Mouse (Mus musculus) CH12.LX (cell line): ENCODE data around the gene Ier2. TPM values are rescaled to one million over a fixed set of nuclear protein-coding genes. Genes with fewer than 3 reads are reported as not detected.

Source experiments
- DNase-seq: peaks from one replicate; pipeline ENCODE4 v3.0.0-alpha.2; 2013; ENCODE audit errors: extremely low read depth
- H3K27ac ChIP-seq: 2 replicates; pipeline ENCODE4 v1.5.1; 2012; ENCODE audit warnings: low read depth, mild to moderate bottlenecking, control low read depth, moderate library complexity; ENCODE audit not compliant: insufficient read depth
- H3K27me3 ChIP-seq: replicated peaks from 2 replicates; pipeline ENCODE3; 2012; ENCODE audit warnings: inconsistent platforms
- H3K36me3 ChIP-seq, 2 experiments: replicated peaks in 1 of 2; 2 replicates each; pipeline versions ENCODE3 to v1.6.1; 2012; ENCODE audit warnings: inconsistent platforms in 1 of 2, low read length in 1 of 2, mild to moderate bottlenecking in 1 of 2, mixed read lengths in 1 of 2, moderate library complexity in 1 of 2; ENCODE audit not compliant: control insufficient read depth in 1 of 2, insufficient read depth in 1 of 2
- H3K4me1 ChIP-seq, 2 experiments: 2 replicates each; pipeline ENCODE4 v1.6.1; 2012; ENCODE audit warnings: inconsistent platforms in 1 of 2, moderate library complexity in 1 of 2; ENCODE audit not compliant: insufficient read depth in 2 of 2, control insufficient read depth in 1 of 2
- H3K4me2 ChIP-seq: 2 replicates; pipeline ENCODE4 v1.6.1; 2012; ENCODE audit warnings: low read depth, mild to moderate bottlenecking, control low read depth; ENCODE audit not compliant: poor library complexity, insufficient read depth, severe bottlenecking
- H3K4me3 ChIP-seq, 3 experiments: fragments of 150-350 bp in 1 of 3; sonication (generic) in 1 of 3; replicated peaks in 1 of 3; 2 replicates each; pipeline versions ENCODE3 to v1.5.1; 2011 to 2012; ENCODE audit warnings: low read depth in 2 of 3, low read length in 2 of 3, mild to moderate bottlenecking in 2 of 3, moderate library complexity in 2 of 3, control low read depth in 1 of 3, improper control_type of control experiment in 1 of 3, inconsistent platforms in 1 of 3, mixed read lengths in 1 of 3; ENCODE audit not compliant: poor library complexity in 1 of 3
- H3K79me2 ChIP-seq: replicated peaks from 2 replicates; pipeline ENCODE4 v1.6.1; 2012; ENCODE audit warnings: mild to moderate bottlenecking, moderate library complexity; ENCODE audit not compliant: control insufficient read depth, poor library complexity, insufficient read depth, severe bottlenecking; ENCODE audit errors: extremely low read depth
- H3K9ac ChIP-seq: 2 replicates; pipeline ENCODE4 v1.6.1; 2012; ENCODE audit warnings: low read depth, mild to moderate bottlenecking, control low read depth, moderate library complexity; ENCODE audit not compliant: insufficient read depth
- H3K9me3 ChIP-seq: replicated peaks from 2 replicates; pipeline ENCODE3; 2012; ENCODE audit warnings: low read length, inconsistent platforms, mixed read lengths
- BHLHE40 ChIP-seq: IDR thresholded peaks from 2 replicates; pipeline ENCODE4 v1.6.1; 2011; ENCODE audit warnings: mild to moderate bottlenecking, low read depth, low read length, improper control_type of control experiment
- CHD1 ChIP-seq: IDR thresholded peaks from 2 replicates; pipeline ENCODE4 v1.6.1; 2012; ENCODE audit warnings: low read depth, low read length, improper control_type of control experiment, inconsistent platforms
- CHD2 ChIP-seq: IDR thresholded peaks from 2 replicates; pipeline ENCODE4 v1.6.1; 2011; ENCODE audit warnings: low read length, improper control_type of control experiment
- CTCF ChIP-seq, 2 experiments: IDR thresholded peaks in 1 of 2; conservative IDR thresholded peaks in 1 of 2; 2 replicates each; pipeline ENCODE4 v1.5.1; 2011 to 2012; ENCODE audit warnings: low read depth in 2 of 2, low read length in 2 of 2, improper control_type of control experiment in 1 of 2, inconsistent platforms in 1 of 2, mild to moderate bottlenecking in 1 of 2, moderate library complexity in 1 of 2
- E2F4 ChIP-seq: IDR thresholded peaks from 2 replicates; pipeline ENCODE4 v1.6.1; 2011; ENCODE audit warnings: low read depth, low read length, improper control_type of control experiment; ENCODE audit not compliant: insufficient replicate concordance
- ELF1 ChIP-seq: IDR thresholded peaks from 2 replicates; pipeline ENCODE4 v1.6.1; 2014; ENCODE audit warnings: low read depth, mild to moderate bottlenecking, inconsistent platforms, low read length, improper control_type of control experiment
- EP300 ChIP-seq: IDR thresholded peaks from 2 replicates; pipeline ENCODE4 v1.6.1; 2011; ENCODE audit warnings: low read length, improper control_type of control experiment
- ETS1 ChIP-seq: conservative IDR thresholded peaks from 2 replicates; pipeline ENCODE4 v1.6.1; 2012; ENCODE audit warnings: low read depth, mild to moderate bottlenecking, inconsistent platforms, low read length, improper control_type of control experiment, moderate library complexity
- GABPA ChIP-seq: IDR thresholded peaks from 2 replicates; pipeline ENCODE4 v1.6.1; 2012; ENCODE audit warnings: low read depth, low read length, improper control_type of control experiment, inconsistent platforms; ENCODE audit not compliant: insufficient replicate concordance
- HCFC1 ChIP-seq: IDR thresholded peaks from 2 replicates; pipeline ENCODE4 v1.6.1; 2012; ENCODE audit warnings: low read depth, mild to moderate bottlenecking, inconsistent platforms, low read length, improper control_type of control experiment
- IRF4 ChIP-seq: IDR thresholded peaks from 2 replicates; pipeline ENCODE4 v1.6.1; 2014; ENCODE audit warnings: low read depth, mild to moderate bottlenecking, inconsistent platforms, low read length, improper control_type of control experiment
- JUN ChIP-seq: IDR thresholded peaks from 2 replicates; pipeline ENCODE4 v1.6.1; 2011; ENCODE audit warnings: low read depth, mild to moderate bottlenecking, low read length, improper control_type of control experiment, moderate library complexity; ENCODE audit not compliant: insufficient read depth
- JUND ChIP-seq: conservative IDR thresholded peaks from 2 replicates; pipeline ENCODE4 v1.6.1; 2011; ENCODE audit warnings: low read depth, low read length, improper control_type of control experiment
- KAT2A ChIP-seq: IDR thresholded peaks from 2 replicates; pipeline ENCODE4 v1.6.1; 2012; ENCODE audit warnings: low read length, improper control_type of control experiment, inconsistent platforms; ENCODE audit not compliant: insufficient replicate concordance
- MAFK ChIP-seq: IDR thresholded peaks from 2 replicates; pipeline ENCODE4 v1.6.1; 2011; ENCODE audit warnings: low read length, improper control_type of control experiment; ENCODE audit not compliant: insufficient replicate concordance
- MAX ChIP-seq: IDR thresholded peaks from 2 replicates; pipeline ENCODE4 v1.6.1; 2011; ENCODE audit warnings: low read length, improper control_type of control experiment
- MAZ ChIP-seq: IDR thresholded peaks from 2 replicates; pipeline ENCODE4 v1.6.1; 2012; ENCODE audit warnings: low read depth, mild to moderate bottlenecking, inconsistent platforms, low read length, improper control_type of control experiment, moderate library complexity
- MEF2A ChIP-seq: IDR thresholded peaks from 2 replicates; pipeline ENCODE4 v1.6.1; 2014; ENCODE audit warnings: low read depth, mild to moderate bottlenecking, inconsistent platforms, low read length, improper control_type of control experiment, borderline replicate concordance
- MXI1 ChIP-seq: IDR thresholded peaks from 2 replicates; pipeline ENCODE4 v1.6.1; 2011; ENCODE audit warnings: mild to moderate bottlenecking, low read depth, low read length, improper control_type of control experiment
- MYC ChIP-seq: IDR thresholded peaks from 2 replicates; pipeline ENCODE4 v1.6.1; 2011; ENCODE audit warnings: low read depth, mild to moderate bottlenecking, improper control_type of control experiment, low read length
- NELFE ChIP-seq: IDR thresholded peaks from 2 replicates; pipeline ENCODE4 v1.6.1; 2011; ENCODE audit warnings: low read depth, low read length, improper control_type of control experiment
- NRF1 ChIP-seq: IDR thresholded peaks from 2 replicates; pipeline ENCODE4 v1.6.1; 2014; ENCODE audit warnings: low read depth, mild to moderate bottlenecking, inconsistent platforms, low read length, improper control_type of control experiment, moderate library complexity
- PAX5 ChIP-seq: IDR thresholded peaks from 2 replicates; pipeline ENCODE4 v1.6.1; 2012; ENCODE audit warnings: low read length, inconsistent platforms, mixed read lengths
- POLR2A ChIP-seq: IDR thresholded peaks from 2 replicates; pipeline ENCODE4 v1.6.1; 2011; ENCODE audit warnings: low read depth, mild to moderate bottlenecking, improper control_type of control experiment, low read length
- POLR2AphosphoS2 ChIP-seq: IDR thresholded peaks from 2 replicates; pipeline ENCODE4 v1.6.1; 2011; ENCODE audit warnings: low read depth, low read length, improper control_type of control experiment
- RAD21 ChIP-seq: IDR thresholded peaks from 2 replicates; pipeline ENCODE4 v1.6.1; 2011; ENCODE audit warnings: low read depth, mild to moderate bottlenecking, low read length, improper control_type of control experiment, moderate library complexity
- RCOR1 ChIP-seq: conservative IDR thresholded peaks from 2 replicates; pipeline ENCODE4 v1.6.1; 2012; ENCODE audit warnings: low read depth, mild to moderate bottlenecking, inconsistent platforms, low read length, improper control_type of control experiment
- SIN3A ChIP-seq: IDR thresholded peaks from 2 replicates; pipeline ENCODE4 v1.6.1; 2012; ENCODE audit warnings: low read length, improper control_type of control experiment, inconsistent platforms
- SMC3 ChIP-seq: IDR thresholded peaks from 2 replicates; pipeline ENCODE4 v1.6.1; 2011; ENCODE audit warnings: low read depth, low read length, improper control_type of control experiment
- TBP ChIP-seq: conservative IDR thresholded peaks from 2 replicates; pipeline ENCODE4 v1.6.1; 2011; ENCODE audit warnings: low read depth, low read length, improper control_type of control experiment
- TCF12 ChIP-seq: IDR thresholded peaks from 2 replicates; pipeline ENCODE4 v1.6.1; 2014; ENCODE audit warnings: low read depth, mild to moderate bottlenecking, inconsistent platforms, low read length, improper control_type of control experiment
- UBTF ChIP-seq: IDR thresholded peaks from 2 replicates; pipeline ENCODE4 v1.6.1; 2012; ENCODE audit warnings: low read depth, mild to moderate bottlenecking, inconsistent platforms, low read length, improper control_type of control experiment, moderate library complexity
- USF1 ChIP-seq: IDR thresholded peaks from 2 replicates; pipeline ENCODE4 v1.6.1; 2014; ENCODE audit warnings: low read depth, mild to moderate bottlenecking, inconsistent platforms, low read length, improper control_type of control experiment
- USF2 ChIP-seq: conservative IDR thresholded peaks from 2 replicates; pipeline ENCODE4 v1.6.1; 2011; ENCODE audit warnings: low read depth, low read length, improper control_type of control experiment
- ZC3H11A ChIP-seq: IDR thresholded peaks from 2 replicates; pipeline ENCODE4 v1.6.1; 2012; ENCODE audit warnings: low read depth, mild to moderate bottlenecking, inconsistent platforms, low read length, improper control_type of control experiment
- ZKSCAN1 ChIP-seq: IDR thresholded peaks from 2 replicates; pipeline ENCODE4 v1.6.1; 2012; ENCODE audit warnings: low read depth, inconsistent platforms, low read length, improper control_type of control experiment, borderline replicate concordance
- ZMIZ1 ChIP-seq: IDR thresholded peaks from 2 replicates; pipeline ENCODE4 v1.6.1; 2012; ENCODE audit warnings: low read depth, mild to moderate bottlenecking, inconsistent platforms, low read length, improper control_type of control experiment
- ZNF384 ChIP-seq: IDR thresholded peaks from 2 replicates; pipeline ENCODE4 v1.6.1; 2012; ENCODE audit warnings: low read depth, low read length, improper control_type of control experiment, inconsistent platforms
- dilution Hi-C: fragments of 300-500 bp; cut with MboI; formaldehyde crosslinking; loops from 2 replicates; pipeline ENCODE4 v1.14.3; 2020; ENCODE audit warnings: low sequenced_read_pairs; ENCODE audit not compliant: extremely low pct_unique_long_range_greater_than_20kb, extremely low pct_ligation_motif_present
- in situ Hi-C: fragments of 300-500 bp; cut with MboI; formaldehyde crosslinking; loops from 3 replicates; pipeline ENCODE4 v1.14.3; 2019; ENCODE audit warnings: low sequenced_read_pairs, low pct_ligation_motif_present, low pct_unique_long_range_greater_than_20kb, mixed read lengths
- polyA plus RNA-seq: library from polyadenylated mRNA; unstranded; fragments of >175 nt; gene quantifications from 2 replicates; pipeline ENCODE4 v1.2.1, GENCODE M21; 2012; ENCODE audit warnings: low read depth; ENCODE audit not compliant: insufficient read length
- total RNA-seq, 2 experiments: library from RNA; depleted of rRNA; stranded (reverse); fragments of 300-350 nt in 1 of 2; fragments of >200 nt in 1 of 2; gene quantifications; 2 replicates each; pipeline ENCODE4 v1.2.3; 2012 to 2014

Ier2 gene
- 22.7 and 30.3 TPM in 2 replicates for total RNA-seq (2012; rRNA removed)
- 30.9 and 35.4 TPM in 2 replicates for total RNA-seq (2014; rRNA removed)
- polyA plus RNA-seq, result 25.7 and 26.3 TPM in 2 replicates

- dilution Hi-C loops (no loop called here), in situ Hi-C loops (no loop called here)
- peak; percentile 93 for DNase-seq
- Histone ChIP-seq H3K4me3 (peak within 1 kb of the TSS; percentile 68 to 97 (median 80)), H3K27me3 (no peaks in the 10 kb centered on the region), H3K4me1 (peaks cover 7 to 37% of the 10 kb centered on the region in 2 experiments), H3K79me2 (peaks cover 23% of the 10 kb centered on the region), H3K9me3 (no peaks in the 10 kb centered on the region), H3K4me2 (peak within 1 kb of the TSS; percentile 82), H3K36me3 (peaks cover 0 to 7% of the 10 kb centered on the region in 2 experiments), H3K27ac (peak within 1 kb of the TSS; percentile 97), H3K9ac (peak within 1 kb of the TSS; percentile 95)
- no peak for TF ChIP-seq USF1
- peak; percentile 41; the same call in 1 of the 2 replicates for TF ChIP-seq IRF4
- peak; percentile 100 for TF ChIP-seq NELFE
- no peak for TF ChIP-seq ZKSCAN1
- TF ChIP-seq ZC3H11A, result no peak
- no peak; the same call in 1 of the 2 replicates for TF ChIP-seq MAZ
- TF ChIP-seq PAX5, result no peak
- peak; percentile 78 for TF ChIP-seq TCF12
- peak; percentile 54; the same call in 1 of the 2 replicates for TF ChIP-seq MYC
- peak; percentile 98 for TF ChIP-seq TBP
- no peak; the same call in 1 of the 2 replicates for TF ChIP-seq UBTF
- no peak for TF ChIP-seq SMC3
- peak; percentile 100 for TF ChIP-seq POLR2A
- no peak for TF ChIP-seq MAFK
- TF ChIP-seq EP300, result peak; percentile 64
- 0 out of 2 replicates have a peak, but pooled peaks have one; percentile 47 for TF ChIP-seq KAT2A
- TF ChIP-seq USF2, result no peak
- no peak for TF ChIP-seq NRF1
- 0 out of 2 replicates have a peak, but pooled peaks have one; percentile 35 for TF ChIP-seq RCOR1
- no peak for TF ChIP-seq MXI1
- TF ChIP-seq SIN3A, result no peak; the same call in none of the 2 replicates
- no peak; the same call in 1 of the 2 replicates for TF ChIP-seq E2F4
- peak; percentile 99 for TF ChIP-seq POLR2AphosphoS2
- no peak for TF ChIP-seq GABPA
- no peak for TF ChIP-seq CHD1
- TF ChIP-seq ZNF384, result no peak
- TF ChIP-seq BHLHE40, result peak; percentile 29; the same call in 1 of the 2 replicates
- TF ChIP-seq ELF1, result peak; percentile 60
- TF ChIP-seq CTCF (conservative IDR thresholded peaks at IDR 0.05 in 1 of 2, IDR thresholded peaks at IDR 0.05 in 1 of 2; ENCODE audit: low read depth in 2 of 2, low read length in 2 of 2), result no peak
- no peak; the same call in 1 of the 2 replicates for TF ChIP-seq CHD2
- no peak for TF ChIP-seq RAD21
- peak; percentile 99 for TF ChIP-seq ZMIZ1
- peak; percentile 54 for TF ChIP-seq HCFC1
- peak; percentile 62; the same call in 1 of the 2 replicates for TF ChIP-seq JUND
- no peak for TF ChIP-seq MAX
- TF ChIP-seq MEF2A, result peak; percentile 67
- peak; percentile 42; the same call in 1 of the 2 replicates for TF ChIP-seq JUN
- peak; percentile 67 for TF ChIP-seq ETS1
These were observed at the start of gene Ier2 for GRCm38 (mm10) chr8:84662581-84663065. Ier2 (minus strand) TSS chr8:84662852.
